Mouse (Mus musculus) liver, embryonic 14.5 days (tissue): ENCODE data around the gene Hmgn1. TPM values are rescaled to one million over a fixed set of nuclear protein-coding genes. Genes with fewer than 3 reads are reported as not detected.
"Not testable (repeated sequence)": the region's sequence is repeated elsewhere in the genome, so short reads cannot be mapped to it uniquely, and the experiment has no call there.

Experiments
- ATAC-seq: fragments of 200-750 bp; cut with Nextera tagmentation; 2 replicates; pipeline ENCODE4 v1.8.0; 2017; ENCODE audit warnings: moderate number of reproducible peaks, mild to moderate bottlenecking, moderate library complexity; ENCODE audit not compliant: insufficient read depth
- DNase-seq, 3 experiments: peaks; one replicate each; pipeline ENCODE4 v3.0.0-alpha.2; 2012 to 2013; ENCODE audit warnings: low read depth in 3 of 3, low spot score in 3 of 3
- H3K27ac ChIP-seq: fragments of 300-500 bp; sonication (generic); 2 replicates; pipeline ENCODE4 v1.5.1; 2014; ENCODE audit warnings: moderate library complexity, mild to moderate bottlenecking, control low read depth, inconsistent platforms
- H3K27me3 ChIP-seq: fragments of 300-500 bp; sonication (generic); 2 replicates; pipeline ENCODE4 v1.6.1; 2014; ENCODE audit warnings: mild to moderate bottlenecking, low read length, moderate library complexity; ENCODE audit not compliant: control insufficient read depth, insufficient read depth
- H3K36me3 ChIP-seq: fragments of 300-500 bp; sonication (generic); replicated peaks from 2 replicates; pipeline ENCODE4 v1.6.1; 2014; ENCODE audit warnings: low read depth; ENCODE audit not compliant: control insufficient read depth, insufficient read depth
- H3K4me1 ChIP-seq, 2 experiments: fragments of 200-500 bp in 1 of 2; fragments of 300-500 bp in 1 of 2; sonication (generic) in 1 of 2; replicated peaks; 2 replicates each; pipeline ENCODE4 v1.6.1; 2012 to 2014; ENCODE audit warnings: antibody characterized with exemption in 1 of 2, inconsistent platforms in 1 of 2, low read length in 1 of 2; ENCODE audit not compliant: control insufficient read depth in 2 of 2, insufficient read depth in 2 of 2
- H3K4me2 ChIP-seq: fragments of 300-500 bp; sonication (generic); 2 replicates; pipeline ENCODE4 v1.6.1; 2014; ENCODE audit warnings: low read depth, mild to moderate bottlenecking, control low read depth, moderate library complexity
- H3K4me3 ChIP-seq, 2 experiments: fragments of 200-500 bp in 1 of 2; fragments of 300-500 bp in 1 of 2; sonication (generic) in 1 of 2; 2 replicates each; pipeline ENCODE4 v1.5.1; 2012 to 2014; ENCODE audit warnings: low read depth in 2 of 2, low read length in 2 of 2, mild to moderate bottlenecking in 2 of 2, control low read depth in 1 of 2, inconsistent platforms in 1 of 2, moderate library complexity in 1 of 2; ENCODE audit not compliant: insufficient read depth in 1 of 2
- H3K9ac ChIP-seq: fragments of 300-500 bp; sonication (generic); replicated peaks from 2 replicates; pipeline ENCODE4 v1.6.1; 2014; ENCODE audit warnings: mild to moderate bottlenecking, control low read depth, moderate library complexity
- H3K9me3 ChIP-seq: fragments of 300-500 bp; sonication (generic); 2 replicates; pipeline ENCODE4 v1.6.1; 2016; ENCODE audit warnings: low read length, mixed read lengths; ENCODE audit not compliant: control insufficient read depth
- CTCF ChIP-seq: IDR thresholded peaks from 2 replicates; pipeline ENCODE4 v1.5.1; 2016; ENCODE audit warnings: antibody characterized with exemption, low read depth, control low read depth
- EP300 ChIP-seq: IDR thresholded peaks from 2 replicates; pipeline ENCODE4 v1.6.1; 2016; ENCODE audit warnings: antibody characterized with exemption, low read depth
- WGBS: fragments of 180-500 bp; shearing (Covaris S2); extraction: QIAGEN DNeasy Blood & Tissue Kit; methylation state at CpG from one replicate; pipeline ENCODE4 v1.1.7; 2014; ENCODE audit not compliant: insufficient replicate concordance; 5-methylcytosine and 5-hydroxymethylcytosine counted together
- polyA plus RNA-seq, 2 experiments: library from polyadenylated mRNA; depleted of rRNA in 1 of 2; stranded (reverse) in 1 of 2; unstranded in 1 of 2; fragments of >200 nt; fragmentation: Nextera tagmentation in 1 of 2; extraction: Ambion mirVana in 1 of 2; gene quantifications; 2 replicates each; pipeline versions ENCODE4 v1.2.1 to v1.2.3; 2012 to 2014

Hmgn1 gene
- polyA plus RNA-seq, 2 experiments, result 58.7 to 122 TPM

GRCm38 (mm10) chr16:96149311-96149710 lies 21.8 kb upstream of the Hmgn1 start:
- H3K9me3 ChIP-seq, result no peaks in the 10 kb centered on the region
- no peaks in the 10 kb centered on the region for H3K36me3 ChIP-seq
- no peak overlapping the region for H3K27ac ChIP-seq
- peaks cover 0 to 11% of the 10 kb centered on the region in 2 experiments; a peak in 3 of 4 replicates for H3K4me1 ChIP-seq
- H3K9ac ChIP-seq, result no peak overlapping the region
- no peak overlapping the region for H3K4me2 ChIP-seq
- ATAC-seq (no peak), DNase-seq (no peak)
- H3K4me3 ChIP-seq, result no peak overlapping the region
- WGBS, result 71% methylated on average over 9 of the region's 9 CpGs
- TF ChIP-seq CTCF (no peak), EP300 (no peak)
- H3K27me3 ChIP-seq, result no peaks in the 10 kb centered on the region

- Histone ChIP-seq H3K27me3 (no peaks in the 10 kb centered on the region), H3K4me2 (no peak overlapping the region), H3K27ac (no peak overlapping the region), H3K9me3 (no peaks in the 10 kb centered on the region), H3K36me3 (no peaks in the 10 kb centered on the region), H3K4me1 (peaks cover 0 to 11% of the 10 kb centered on the region in 2 experiments; a peak in 3 of 4 replicates), H3K9ac (no peak overlapping the region), H3K4me3 (no peak overlapping the region)
- 60% methylated on average over 6 of the region's 6 CpGs for WGBS
- no peak for TF ChIP-seq CTCF
- no peak for TF ChIP-seq EP300
- no peak for DNase-seq
- no peak for ATAC-seq
Measured at GRCm38 (mm10) chr16:96148834-96149233, 21.3 kb upstream of the Hmgn1 start.

GRCm38 (mm10) chr16:96145814-96146213 lies 18.3 kb upstream of the Hmgn1 start:
- peak overlapping the region; percentile 63 to 64 for H3K4me3 ChIP-seq
- no peak for TF ChIP-seq CTCF
- H3K9ac ChIP-seq, result peak overlapping the region; percentile 46
- WGBS, result under 1% methylated on average over 5 of the region's 5 CpGs
- peaks cover 0 to 11% of the 10 kb centered on the region in 2 experiments; a peak in 3 of 4 replicates for H3K4me1 ChIP-seq
- H3K9me3 ChIP-seq, result no peaks in the 10 kb centered on the region; the same call in 1 of the 2 replicates
- ATAC-seq (peak; percentile 1; the same call in 1 of the 2 replicates), DNase-seq (no peak)
- no peaks in the 10 kb centered on the region for H3K27me3 ChIP-seq
- H3K36me3 ChIP-seq, result no peaks in the 10 kb centered on the region
- H3K4me2 ChIP-seq, result peak overlapping the region; percentile 75
- no peak overlapping the region for H3K27ac ChIP-seq

- ATAC-seq, result peak; percentile 98
- peak within 1 kb of the TSS; percentile 75 for H3K4me2 ChIP-seq
- H3K4me3 ChIP-seq, result peak within 1 kb of the TSS; percentile 63 to 64
- no peaks in the 10 kb centered on the region for H3K27me3 ChIP-seq
- no peaks in the 10 kb centered on the region; the same call in 1 of the 2 replicates for H3K9me3 ChIP-seq
- H3K4me1 ChIP-seq, result peaks cover 0 to 11% of the 10 kb centered on the region in 2 experiments; a peak in 3 of 4 replicates
- DNase-seq, result peak; percentile 94 to 95 (median 95)
- WGBS, result under 1% methylated on average over 68 of the region's 68 CpGs
- no peaks in the 10 kb centered on the region for H3K36me3 ChIP-seq
- H3K9ac ChIP-seq, result peak within 1 kb of the TSS; percentile 46
- no peak within 1 kb of the TSS for H3K27ac ChIP-seq
- TF ChIP-seq EP300 (no peak), CTCF (peak; percentile 96)
Measured at GRCm38 (mm10) chr16:96145110-96145800, 17.7 kb upstream of the Hmgn1 start, which contains the start of gene Wrb. Wrb (plus strand) TSS chr16:96145407.

GRCm38 (mm10) chr16:96144748-96145109 lies 17.2 kb upstream of the Hmgn1 start:
- peaks cover 0 to 11% of the 10 kb centered on the region in 2 experiments; a peak in 3 of 4 replicates for H3K4me1 ChIP-seq
- DNase-seq, H3K27me3 ChIP-seq, H3K36me3 ChIP-seq, H3K4me3 ChIP-seq, H3K9me3 ChIP-seq, H3K9ac ChIP-seq, H3K27ac ChIP-seq: not testable (repeated sequence)
- ATAC-seq, result peak; percentile 10; the same call in 1 of the 2 replicates
- 22% methylated on average over 6 of the region's 6 CpGs for WGBS
- peak overlapping the region; percentile 19; the same call in 1 of the 2 replicates for H3K4me2 ChIP-seq
